Mouse (Mus musculus): ENCODE measurements around the gene Nme6. TPM values are rescaled to one million over a fixed set of nuclear protein-coding genes. Genes with fewer than 3 reads are reported as not detected.

Nme6 gene
- polyA plus RNA-seq, 1 experiment from 2014 or later = 47.5 TPM

GRCm38 (mm10) chr9:109870983-109871572 lies 38.5 kb downstream of the Nme6 start:
- Histone ChIP-seq H3K9me3 (replicated peaks) (no peaks in the 10 kb centered on the region), H3K36me3 (no peaks in the 10 kb centered on the region), H3K27ac (no peak overlapping the region), H3K4me1 (replicated peaks) (peaks cover 3% of the 10 kb centered on the region; the same call in 1 of the 2 replicates), H3K27me3 (no peaks in the 10 kb centered on the region), H3K4me3 (no peak overlapping the region), H3K9ac (no peak overlapping the region), H3K4me2 (no peak overlapping the region)
- 43% methylated on average over 6 of the region's 6 CpGs for WGBS
- ATAC-seq (replicated peaks; ENCODE audit: insufficient number of reproducible peaks, insufficient read depth, low FRiP score, low read depth) = no peak

DNA sequence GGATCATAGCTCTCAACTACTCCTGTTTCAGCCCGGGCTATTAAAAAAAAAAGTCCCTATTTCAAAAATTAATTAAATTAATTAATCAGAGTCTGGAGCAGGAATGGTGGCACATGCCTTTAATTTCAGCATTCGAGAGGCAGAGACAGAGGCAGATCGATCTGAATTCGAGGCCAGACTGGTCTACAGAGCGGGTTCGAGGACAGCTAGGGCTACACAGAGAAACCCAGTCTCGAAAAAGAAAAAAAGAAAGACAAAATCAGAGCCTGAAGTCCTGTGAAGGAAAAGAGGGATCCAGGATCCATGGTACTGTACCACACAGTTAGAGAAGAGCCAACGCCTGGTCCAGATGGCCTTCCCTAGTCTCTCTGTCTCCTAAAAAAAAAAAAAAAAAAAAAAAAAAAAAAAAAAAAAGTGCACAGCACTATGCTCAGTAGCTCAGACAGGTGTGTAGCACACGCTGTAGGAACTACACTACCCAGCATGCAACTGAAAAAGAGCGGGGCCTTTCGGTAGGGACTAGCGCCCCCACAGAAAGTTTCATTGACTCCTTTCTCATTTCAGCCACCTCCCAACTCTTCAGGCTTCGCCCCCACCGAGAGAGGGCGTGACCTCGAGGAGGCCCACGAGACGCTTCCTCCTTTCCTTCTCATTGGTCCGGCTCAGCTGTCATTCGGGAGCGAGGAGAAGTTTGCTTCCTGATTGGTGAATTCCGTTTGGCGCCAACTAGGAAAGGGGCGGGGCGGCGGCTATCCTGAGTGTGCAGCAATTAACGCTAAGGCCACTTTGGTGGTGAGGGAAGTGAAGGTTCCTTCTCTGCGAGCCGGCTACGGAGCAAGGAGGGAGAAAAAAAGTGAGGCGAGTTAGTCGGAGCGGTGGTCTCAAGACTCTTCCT lies 42.5 kb downstream of the Nme6 start, which contains the start of gene Cdc25a:
Gene Cdc25a (plus strand): TSS at position 783 of the 895 bp plus-strand sequence.
- Histone ChIP-seq H3K9me3 (replicated peaks) (no peaks in the 10 kb centered on the region), H3K4me3 (peak within 1 kb of the TSS; percentile 77), H3K4me1 (replicated peaks) (peaks cover 14% of the 10 kb centered on the region), H3K27me3 (no peaks in the 10 kb centered on the region), H3K36me3 (peaks cover 18% of the 10 kb centered on the region), H3K4me2 (peak within 1 kb of the TSS; percentile 66), H3K27ac (peak within 1 kb of the TSS; percentile 91), H3K9ac (peak within 1 kb of the TSS; percentile 80)
- 6% methylated on average over 33 of the region's 33 CpGs for WGBS
- ATAC-seq (replicated peaks; ENCODE audit: insufficient number of reproducible peaks, insufficient read depth, low FRiP score, low read depth) = peak; percentile 94

DNA sequence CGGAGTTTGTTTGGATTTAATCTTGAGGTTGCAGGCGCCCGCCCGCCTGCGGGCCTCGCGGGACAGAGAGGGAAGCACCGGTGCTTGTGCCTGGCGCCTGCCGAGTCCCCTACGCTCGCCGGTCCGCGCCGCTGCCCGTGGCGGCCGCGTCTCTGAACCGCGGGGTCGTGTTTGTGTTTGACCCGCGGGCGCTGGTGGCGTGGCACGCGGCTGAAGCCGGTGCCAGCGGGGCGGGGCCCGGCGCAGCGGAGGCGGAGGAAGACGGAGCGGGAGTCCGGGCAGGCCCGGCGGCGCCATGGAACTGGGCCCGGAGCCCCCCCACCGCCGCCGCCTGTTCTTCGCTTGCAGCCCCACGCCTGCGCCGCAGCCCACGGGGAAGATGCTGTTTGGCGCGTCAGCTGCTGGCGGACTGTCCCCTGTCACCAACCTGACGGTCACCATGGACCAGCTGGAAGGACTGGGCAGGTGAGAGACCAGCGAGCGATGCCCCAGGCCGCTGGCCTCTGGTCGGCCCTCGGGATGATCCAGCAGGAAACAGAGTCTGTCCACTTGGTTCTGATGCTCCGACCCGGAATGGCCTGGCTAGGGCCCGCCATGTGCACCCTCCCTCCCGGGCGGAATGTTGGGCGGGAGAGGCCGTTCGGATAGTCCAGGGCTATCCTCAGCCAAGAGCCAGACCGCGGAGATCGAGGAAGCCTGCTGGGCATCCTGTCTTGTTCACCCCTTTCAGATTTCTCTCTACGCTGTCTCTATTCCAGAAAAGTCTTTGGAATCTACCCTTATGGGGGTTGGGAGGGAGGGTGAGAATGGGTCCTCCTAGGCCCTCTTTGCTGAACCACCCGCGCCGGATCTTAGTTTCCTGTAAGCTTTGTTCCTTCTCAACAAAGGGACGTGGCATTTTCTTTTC lies 43.4 kb downstream of the Nme6 start:
- no peaks in the 10 kb centered on the region for H3K27me3 ChIP-seq
- H3K9ac ChIP-seq = peak overlapping the region; percentile 80
- peak overlapping the region; percentile 77 for H3K4me3 ChIP-seq
- peaks cover 27% of the 10 kb centered on the region for H3K36me3 ChIP-seq
- H3K4me1 ChIP-seq (replicated peaks) = peaks cover 14% of the 10 kb centered on the region
- H3K9me3 ChIP-seq (replicated peaks) = no peaks in the 10 kb centered on the region
- WGBS = under 1% methylated on average over 73 of the region's 76 CpGs
- H3K4me2 ChIP-seq = peak overlapping the region; percentile 66
- ATAC-seq (replicated peaks; ENCODE audit: insufficient number of reproducible peaks, insufficient read depth, low FRiP score, low read depth) = peak; percentile 77
- peak overlapping the region; percentile 91 for H3K27ac ChIP-seq

- Histone ChIP-seq H3K4me2 (peak overlapping the region; percentile 66), H3K9me3 (replicated peaks) (no peaks in the 10 kb centered on the region), H3K4me3 (peak overlapping the region; percentile 77), H3K4me1 (replicated peaks) (peaks cover 14% of the 10 kb centered on the region), H3K27me3 (no peaks in the 10 kb centered on the region), H3K27ac (peak overlapping the region; percentile 91), H3K36me3 (peaks cover 31% of the 10 kb centered on the region), H3K9ac (peak overlapping the region; percentile 80)
- ATAC-seq (replicated peaks; ENCODE audit: insufficient number of reproducible peaks, insufficient read depth, low FRiP score, low read depth) = no peak
- 4% methylated on average over 3 of the region's 3 CpGs for WGBS
Observed at GRCm38 (mm10) chr9:109876756-109877155, 44.2 kb downstream of the Nme6 start.

DNA sequence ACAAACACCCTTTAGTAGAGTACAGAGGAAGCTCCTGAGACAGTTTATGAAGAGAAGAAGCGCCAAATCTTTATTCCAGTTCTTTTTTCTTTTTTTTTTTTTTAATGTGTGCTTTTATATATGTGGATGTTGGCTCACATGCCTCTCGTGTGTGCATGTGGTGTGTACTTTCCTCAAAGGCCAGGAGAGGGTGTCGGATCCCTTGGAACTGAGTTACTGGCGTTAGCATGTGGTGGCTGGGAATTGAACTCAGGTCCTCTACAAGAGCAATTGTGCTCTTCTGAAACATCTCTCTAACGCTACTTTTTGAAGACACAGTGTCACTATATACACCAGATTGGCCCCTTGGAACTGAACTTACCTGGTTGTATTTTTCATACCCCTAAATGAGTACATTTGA lies 45.1 kb downstream of the Nme6 start:
- peaks cover 14% of the 10 kb centered on the region for H3K4me1 ChIP-seq (replicated peaks)
- no peaks in the 10 kb centered on the region for H3K27me3 ChIP-seq
- H3K4me2 ChIP-seq = peak overlapping the region; percentile 66
- peak overlapping the region; percentile 77 for H3K4me3 ChIP-seq
- 81% methylated on average over 5 of the region's 5 CpGs for WGBS
- no peaks in the 10 kb centered on the region for H3K9me3 ChIP-seq (replicated peaks)
- ATAC-seq (replicated peaks; ENCODE audit: insufficient number of reproducible peaks, insufficient read depth, low FRiP score, low read depth) = no peak
- H3K36me3 ChIP-seq = peaks cover 39% of the 10 kb centered on the region
- H3K27ac ChIP-seq = no peak overlapping the region
- H3K9ac ChIP-seq = no peak overlapping the region

GRCm38 (mm10) chr9:109879305-109879704 lies 46.8 kb downstream of the Nme6 start:
- Histone ChIP-seq H3K36me3 (peaks cover 53% of the 10 kb centered on the region), H3K27me3 (no peaks in the 10 kb centered on the region), H3K4me2 (no peak overlapping the region), H3K4me3 (no peak overlapping the region), H3K27ac (no peak overlapping the region), H3K9ac (no peak overlapping the region), H3K4me1 (replicated peaks) (peaks cover 14% of the 10 kb centered on the region), H3K9me3 (replicated peaks) (no peaks in the 10 kb centered on the region)
- ATAC-seq (replicated peaks; ENCODE audit: insufficient number of reproducible peaks, insufficient read depth, low FRiP score, low read depth) = no peak
- WGBS = 96% methylated on average over 1 of the region's 1 CpGs

DNA sequence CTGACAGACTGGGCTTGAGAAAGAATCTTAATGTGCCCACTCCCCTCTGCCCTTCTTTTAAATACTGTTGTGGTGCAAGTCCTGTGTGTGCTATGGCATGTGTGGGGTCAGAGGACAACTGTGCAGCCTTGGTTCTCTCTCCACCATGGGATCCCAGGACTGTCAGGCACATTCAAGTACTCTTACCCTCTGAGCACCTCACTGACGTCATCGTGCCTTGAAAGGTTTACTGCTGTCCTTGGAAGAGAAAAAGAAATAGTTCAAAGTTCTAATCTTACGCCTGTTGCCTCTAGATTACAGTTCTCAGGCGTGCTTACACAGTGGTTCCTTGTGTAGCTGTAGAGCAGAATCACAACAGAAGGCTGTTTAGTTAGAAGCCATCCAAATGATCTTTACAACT lies 53.7 kb downstream of the Nme6 start:
- H3K9me3 ChIP-seq (replicated peaks) = no peaks in the 10 kb centered on the region
- WGBS = 66% methylated on average over 4 of the region's 4 CpGs
- no peak overlapping the region for H3K9ac ChIP-seq
- H3K4me1 ChIP-seq (replicated peaks) = no peaks in the 10 kb centered on the region
- no peak overlapping the region for H3K4me2 ChIP-seq
- no peak for ATAC-seq (replicated peaks; ENCODE audit: insufficient number of reproducible peaks, insufficient read depth, low FRiP score, low read depth)
- H3K4me3 ChIP-seq = no peak overlapping the region
- peaks cover 91% of the 10 kb centered on the region for H3K36me3 ChIP-seq
- H3K27me3 ChIP-seq = no peaks in the 10 kb centered on the region
- no peak overlapping the region for H3K27ac ChIP-seq

- ATAC-seq (replicated peaks; ENCODE audit: insufficient number of reproducible peaks, insufficient read depth, low FRiP score, low read depth) = no peak
- no peaks in the 10 kb centered on the region for H3K9me3 ChIP-seq (replicated peaks)
- H3K4me3 ChIP-seq = no peak overlapping the region
- no peak overlapping the region for H3K4me2 ChIP-seq
- no peak overlapping the region for H3K27ac ChIP-seq
- 86% methylated on average over 5 of the region's 5 CpGs for WGBS
- H3K36me3 ChIP-seq = peaks cover 96% of the 10 kb centered on the region
- H3K27me3 ChIP-seq = no peaks in the 10 kb centered on the region
- no peaks in the 10 kb centered on the region for H3K4me1 ChIP-seq (replicated peaks)
- no peak overlapping the region for H3K9ac ChIP-seq
Observed at GRCm38 (mm10) chr9:109887321-109887720, 54.8 kb downstream of the Nme6 start.

- H3K36me3 ChIP-seq = peaks cover 72% of the 10 kb centered on the region
- no peak for ATAC-seq (replicated peaks; ENCODE audit: insufficient number of reproducible peaks, insufficient read depth, low FRiP score, low read depth)
- H3K4me3 ChIP-seq = no peak overlapping the region
- H3K9me3 ChIP-seq (replicated peaks) = no peaks in the 10 kb centered on the region
- no peaks in the 10 kb centered on the region for H3K27me3 ChIP-seq
- WGBS = 81% methylated on average over 8 of the region's 8 CpGs
- no peak overlapping the region for H3K27ac ChIP-seq
- no peak overlapping the region for H3K9ac ChIP-seq
- no peak overlapping the region for H3K4me2 ChIP-seq
- peaks cover 13% of the 10 kb centered on the region for H3K4me1 ChIP-seq (replicated peaks)
Observed at GRCm38 (mm10) chr9:109891501-109891900, 59.0 kb downstream of the Nme6 start.
